Mouse (Mus musculus) spleen, postnatal 14 days (tissue): ENCODE measurements around the gene Fut7.

ENCODE experiments used
- DNase-seq, 2 experiments: peaks; one replicate each; pipeline ENCODE4 v3.0.0; 2021 to 2022; ENCODE audit warnings: low spot score in 2 of 2

The Fut7 gene

DNA sequence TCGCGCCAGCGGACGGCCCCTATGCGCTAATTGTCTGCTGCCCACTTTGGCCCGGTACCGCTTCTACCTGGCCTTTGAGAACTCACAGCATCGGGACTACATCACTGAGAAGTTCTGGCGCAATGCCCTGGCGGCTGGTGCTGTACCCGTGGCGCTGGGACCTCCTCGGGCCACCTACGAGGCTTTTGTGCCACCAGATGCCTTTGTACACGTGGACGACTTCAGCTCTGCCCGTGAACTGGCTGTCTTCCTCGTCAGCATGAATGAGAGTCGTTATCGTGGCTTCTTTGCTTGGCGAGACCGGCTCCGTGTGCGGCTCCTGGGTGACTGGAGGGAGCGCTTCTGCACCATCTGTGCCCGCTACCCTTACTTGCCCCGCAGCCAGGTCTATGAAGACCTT, 2.4 kb downstream of the Fut7 start:
- DNase-seq: no peak

DNA sequence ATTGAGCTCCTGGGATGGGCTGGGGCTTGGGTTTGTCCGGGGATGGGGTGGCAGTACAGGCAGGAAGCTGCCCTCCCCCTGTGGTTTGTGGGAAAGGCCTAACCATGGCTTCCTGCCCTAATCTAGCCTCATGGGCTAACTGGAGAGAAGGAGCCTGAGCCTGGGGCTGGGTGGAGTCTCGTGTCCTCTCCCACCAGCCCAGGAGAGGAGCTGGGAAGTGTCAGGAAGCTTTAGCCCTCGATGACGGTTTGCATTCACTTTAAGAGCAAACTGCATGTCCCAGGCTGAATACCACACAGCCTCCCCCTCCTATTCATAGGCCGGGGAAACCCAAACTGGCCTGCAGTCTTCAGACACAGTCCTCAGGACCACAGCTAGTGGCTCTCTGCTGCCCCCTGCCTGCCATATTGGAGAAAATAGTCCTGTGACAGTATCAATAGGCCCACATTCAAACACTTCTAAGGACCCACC, 3.7 kb downstream of the Fut7 start:
- peak; percentile 37 to 65 for DNase-seq

DNA sequence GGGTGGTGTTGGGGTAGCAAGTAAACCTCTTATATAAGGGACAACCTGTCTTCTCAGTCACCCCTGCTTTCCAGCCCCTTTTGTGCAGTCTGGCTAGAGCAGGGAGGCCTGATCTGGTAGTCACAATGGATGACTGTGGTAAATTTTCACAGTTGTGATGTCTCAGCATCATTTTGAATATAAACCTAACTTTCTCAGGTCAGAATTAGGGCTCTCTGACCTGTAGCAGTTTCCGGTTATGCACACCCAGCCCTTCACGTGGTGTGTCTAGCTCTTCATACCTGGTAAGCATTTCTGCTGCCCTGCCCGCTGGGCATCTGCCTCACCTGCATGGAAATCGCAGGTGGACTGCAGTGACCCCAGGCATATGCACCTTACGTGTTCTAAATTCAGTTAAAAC, 4.2 kb downstream of the Fut7 start:
- DNase-seq: no peak

DNA sequence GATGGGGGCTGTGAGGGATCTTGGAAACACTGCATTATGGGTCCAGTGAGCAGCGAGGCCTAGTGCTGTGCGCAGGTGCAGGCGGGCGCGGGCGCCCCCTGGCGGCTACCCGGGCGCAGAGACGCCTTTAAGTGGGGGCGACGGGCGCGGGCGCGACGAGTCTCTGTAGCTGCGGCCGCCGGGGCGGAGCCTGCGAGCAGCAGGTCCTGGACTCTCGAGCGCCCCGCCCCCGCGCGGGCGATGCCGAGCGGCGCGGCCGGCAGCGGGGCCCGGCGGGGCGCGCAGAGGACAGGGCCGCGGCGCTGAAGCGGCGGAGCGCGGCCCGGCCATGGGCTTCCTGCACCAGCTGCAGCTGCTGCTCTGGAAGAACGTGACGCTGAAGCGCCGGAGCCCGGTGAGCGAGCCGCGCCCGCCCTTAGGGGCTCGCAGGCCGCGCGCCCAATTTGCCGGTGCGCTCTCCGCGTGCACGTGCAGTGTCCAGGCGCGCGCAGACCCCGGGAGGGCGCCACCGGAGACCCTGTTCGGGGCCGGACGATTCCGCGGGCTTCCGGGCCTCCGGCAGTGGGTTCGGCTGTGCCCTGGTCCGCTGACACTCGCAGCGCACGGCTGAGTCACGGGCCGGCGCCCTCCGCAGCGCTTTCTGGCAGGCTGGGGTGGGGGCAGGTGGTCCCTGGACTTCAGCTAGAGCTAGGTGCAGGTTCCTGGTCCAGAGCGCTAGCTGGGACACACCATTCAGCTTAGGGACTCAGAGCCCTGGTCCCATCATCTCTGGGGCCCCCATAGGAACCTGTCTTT, 5.6 kb downstream of the Fut7 start, which contains the start of gene Abca2:
TSS of gene Abca2 (plus strand) at position 262 of the 795 bp plus-strand sequence.
- peak; percentile 84 to 90 for DNase-seq

DNA sequence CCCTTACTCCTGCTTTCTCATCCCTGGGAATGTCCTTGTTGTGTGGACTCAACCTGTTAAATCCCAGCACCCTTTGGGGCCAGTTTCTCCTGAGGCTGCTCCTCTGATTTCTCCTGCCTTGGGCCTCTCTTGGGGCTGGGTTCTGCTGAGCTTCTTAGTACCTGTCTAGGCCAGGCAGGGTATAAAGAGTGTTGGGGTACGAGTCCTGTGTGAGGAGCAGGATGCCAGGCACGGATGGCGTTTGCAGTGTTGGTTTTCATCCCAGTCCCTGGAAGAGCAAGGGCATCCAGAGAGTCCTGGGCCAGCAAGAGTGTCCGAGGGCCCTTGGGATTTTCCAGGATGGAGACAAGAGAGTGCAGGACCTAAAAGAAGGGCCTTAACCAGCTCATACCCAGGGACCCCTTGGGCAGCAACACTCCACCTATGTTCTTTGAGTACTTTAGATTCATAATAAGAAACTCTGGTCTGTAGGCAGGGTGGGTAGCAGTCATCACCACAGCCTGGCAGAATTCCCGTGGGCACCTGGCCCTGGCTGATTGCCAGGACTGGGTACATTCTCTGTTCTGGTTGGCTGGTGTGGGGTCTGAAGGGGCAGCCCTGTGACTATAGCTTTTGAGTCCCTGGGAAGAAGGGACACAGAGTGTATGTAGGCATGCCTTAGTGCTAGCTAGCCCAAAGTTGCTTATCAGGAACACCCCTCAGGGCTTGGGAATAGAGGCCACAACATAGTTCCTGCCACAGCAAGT, 6.5 kb downstream of the Fut7 start:
- DNase-seq: no peak

DNA sequence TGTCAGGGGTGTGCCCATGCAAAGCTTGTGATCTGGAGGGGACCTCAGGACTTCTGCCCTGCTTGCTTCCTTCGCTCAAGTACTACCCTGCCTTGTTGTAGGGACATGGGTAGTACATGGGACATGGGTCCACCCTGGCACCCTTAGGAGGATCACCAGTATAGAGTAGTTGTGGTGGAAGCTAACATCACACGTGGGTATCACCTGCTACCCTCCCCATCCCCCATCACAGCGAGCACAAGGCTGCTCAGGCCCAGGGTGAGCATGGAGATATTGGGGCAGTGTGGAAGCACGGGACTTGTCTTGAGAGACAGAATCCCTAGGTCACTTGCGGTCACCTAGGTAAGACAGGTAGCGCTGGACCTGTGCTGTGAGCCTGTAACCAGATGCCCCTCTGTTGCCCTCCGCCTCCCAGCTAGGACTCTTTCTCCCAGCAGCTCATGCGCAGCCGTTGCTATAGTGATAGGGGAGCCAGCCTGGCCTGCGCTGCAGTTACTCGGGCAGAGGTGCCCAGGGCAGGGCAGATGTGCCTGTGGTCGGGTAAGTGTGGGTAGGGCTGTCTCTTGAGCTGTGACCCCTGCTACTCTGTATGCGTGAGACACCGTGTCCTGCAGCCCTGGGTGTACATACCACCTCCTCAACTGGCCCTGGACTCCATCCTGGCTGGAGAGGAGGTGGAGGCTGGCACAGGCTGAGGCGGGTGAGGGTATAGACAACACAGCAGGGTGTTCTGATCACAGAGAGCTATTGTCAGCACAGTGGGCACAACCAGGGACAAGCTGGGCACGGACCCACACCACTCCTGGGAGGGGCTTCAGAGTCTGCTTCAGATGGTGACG, 7.5 kb downstream of the Fut7 start:
- no peak for DNase-seq

DNA sequence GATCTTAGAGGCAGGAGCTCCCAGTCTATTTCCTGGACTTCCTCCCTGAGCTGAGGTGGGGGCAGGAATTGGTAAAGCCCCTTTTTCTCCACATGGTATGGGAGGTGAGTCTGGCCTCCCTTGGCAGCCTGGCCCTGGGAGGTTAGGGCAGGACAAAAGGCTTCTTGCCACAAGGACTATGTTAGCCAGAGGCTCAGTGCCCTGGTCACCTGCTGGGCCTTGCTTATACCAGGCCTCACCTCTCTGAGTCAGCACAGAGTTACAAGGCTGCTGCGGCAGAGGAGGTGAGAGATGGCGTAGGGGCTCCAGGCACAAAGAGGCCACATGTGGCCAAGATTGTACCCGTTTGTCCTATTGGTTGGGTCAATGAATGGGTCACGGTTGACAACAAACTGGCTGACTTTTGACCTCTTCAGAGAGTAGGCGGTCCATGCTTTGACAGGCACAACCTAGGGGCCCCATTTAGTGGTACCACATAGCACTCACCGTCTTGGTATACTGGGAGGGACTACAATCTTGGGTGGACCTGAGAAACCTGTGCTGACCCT, 8.3 kb downstream of the Fut7 start:
- DNase-seq: no peak

DNA sequence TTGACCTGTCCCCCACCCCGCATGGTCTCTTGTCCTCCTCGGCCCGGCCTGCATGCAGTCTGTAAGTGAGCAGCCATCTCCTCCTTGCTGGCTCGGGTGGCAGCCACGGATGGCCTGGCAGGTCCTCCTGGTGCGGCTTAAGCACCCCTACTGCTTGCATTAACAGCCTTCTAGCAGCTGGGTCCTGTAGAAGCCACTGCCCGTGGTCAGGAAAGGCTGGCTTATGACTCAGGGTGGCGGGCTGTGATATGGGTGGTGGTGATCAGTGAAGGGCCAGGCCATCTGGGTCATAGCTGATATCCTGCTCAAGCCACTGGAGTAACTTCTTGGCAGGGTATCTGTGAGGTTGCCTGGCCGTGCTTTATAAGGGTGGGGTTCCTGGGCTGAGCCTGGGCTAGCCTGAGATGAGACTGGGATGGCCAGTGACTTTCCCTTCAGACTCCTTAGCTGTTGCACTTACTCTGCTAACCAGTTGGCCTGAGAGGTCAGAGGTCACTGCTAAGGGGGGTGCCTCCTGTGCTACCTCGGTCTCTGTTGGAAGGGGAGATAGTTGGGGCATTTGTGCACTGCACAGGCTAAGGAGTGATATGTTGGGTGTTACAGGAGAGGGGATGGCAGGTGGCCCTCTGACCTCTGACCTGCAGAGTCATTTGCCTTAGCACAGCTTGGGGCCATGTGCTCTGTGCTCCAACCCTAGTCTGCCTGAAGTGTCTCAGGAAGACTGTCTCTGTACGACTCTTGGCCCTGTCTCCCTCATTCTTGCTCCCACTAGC, 9.4 kb downstream of the Fut7 start:
- DNase-seq: no peak

DNA sequence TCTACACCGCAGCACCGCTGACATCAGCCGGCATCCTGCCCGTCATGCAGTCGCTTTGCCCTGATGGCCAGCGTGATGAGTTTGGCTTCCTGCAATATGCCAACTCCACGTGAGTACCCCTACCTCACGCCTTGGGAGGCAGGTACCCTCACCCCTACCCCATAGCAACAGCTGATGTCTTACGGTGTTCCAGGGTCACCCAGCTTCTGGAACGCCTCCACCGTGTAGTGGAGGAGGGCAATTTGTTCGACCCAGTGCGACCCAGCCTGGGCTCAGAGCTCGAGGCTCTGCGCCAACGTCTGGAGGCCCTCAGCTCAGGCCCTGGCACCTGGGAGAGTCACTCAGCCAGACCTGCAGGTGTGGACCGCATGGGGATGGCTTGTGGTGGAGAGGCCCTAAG, 10.0 kb downstream of the Fut7 start:
- DNase-seq: no peak

DNA sequence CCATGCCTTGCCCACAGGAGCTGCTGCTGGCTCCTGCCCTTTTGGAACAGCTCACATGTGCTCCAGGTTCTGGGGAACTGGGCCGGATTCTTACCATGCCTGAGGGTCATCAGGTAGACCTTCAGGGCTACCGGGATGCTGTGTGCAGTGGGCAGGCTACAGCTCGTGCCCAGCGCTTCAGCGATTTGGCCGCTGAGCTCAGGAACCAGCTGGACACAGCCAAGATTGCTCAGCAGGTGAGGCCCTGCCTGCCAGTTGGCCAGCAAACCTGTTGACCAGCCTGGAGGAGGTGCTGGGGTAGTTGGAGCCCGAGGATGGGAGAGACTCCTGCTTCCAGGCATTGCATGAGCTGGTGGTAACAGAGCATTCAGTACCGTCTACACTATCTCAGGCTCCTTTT, 11.2 kb downstream of the Fut7 start:
- DNase-seq: no peak

DNA sequence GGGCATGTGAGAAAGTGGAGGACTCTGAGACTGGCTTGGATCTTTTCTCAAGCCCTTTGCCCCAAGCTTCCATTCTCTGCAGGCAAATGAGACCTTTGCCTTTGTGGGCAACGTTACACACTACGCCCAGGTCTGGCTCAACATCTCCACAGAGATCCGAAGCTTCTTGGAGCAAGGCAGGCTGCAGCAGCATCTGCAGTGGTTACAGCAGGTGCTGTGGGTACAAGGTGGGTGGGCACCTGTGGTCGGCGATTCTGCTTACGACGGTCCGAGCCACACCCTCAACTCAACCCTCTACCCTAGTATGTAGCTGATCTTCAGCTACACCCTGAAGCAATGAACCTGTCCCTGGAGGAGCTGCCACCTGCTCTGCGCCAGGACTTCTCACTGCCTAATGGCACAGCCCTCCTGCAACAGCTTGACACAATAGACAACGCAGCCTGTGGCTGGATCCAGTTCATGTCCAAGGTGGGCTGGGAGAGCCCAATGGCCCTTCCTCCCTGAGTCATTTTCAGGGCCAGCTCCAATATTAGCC, 13.3 kb downstream of the Fut7 start:
- no peak for DNase-seq

DNA sequence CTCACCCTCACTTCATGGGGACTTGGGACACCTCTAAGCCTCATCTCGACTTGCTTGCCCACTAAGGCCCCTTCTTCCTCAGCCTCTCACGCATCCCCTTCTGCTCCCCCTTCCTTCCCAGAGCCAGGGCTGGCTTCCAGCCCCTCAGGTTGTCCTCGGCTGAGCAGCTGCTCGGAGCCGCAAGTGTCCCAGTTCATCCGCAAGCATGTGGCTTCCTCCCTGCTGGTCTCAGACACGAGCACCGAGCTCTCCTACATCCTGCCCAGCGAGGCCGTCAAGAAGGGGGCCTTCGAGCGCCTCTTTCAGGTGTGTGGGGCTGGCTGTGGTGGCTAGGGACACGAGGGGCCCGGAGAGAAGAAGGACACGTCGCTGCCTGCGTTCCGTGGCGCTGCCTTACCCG, 18.0 kb downstream of the Fut7 start:
- DNase-seq: no peak

DNA sequence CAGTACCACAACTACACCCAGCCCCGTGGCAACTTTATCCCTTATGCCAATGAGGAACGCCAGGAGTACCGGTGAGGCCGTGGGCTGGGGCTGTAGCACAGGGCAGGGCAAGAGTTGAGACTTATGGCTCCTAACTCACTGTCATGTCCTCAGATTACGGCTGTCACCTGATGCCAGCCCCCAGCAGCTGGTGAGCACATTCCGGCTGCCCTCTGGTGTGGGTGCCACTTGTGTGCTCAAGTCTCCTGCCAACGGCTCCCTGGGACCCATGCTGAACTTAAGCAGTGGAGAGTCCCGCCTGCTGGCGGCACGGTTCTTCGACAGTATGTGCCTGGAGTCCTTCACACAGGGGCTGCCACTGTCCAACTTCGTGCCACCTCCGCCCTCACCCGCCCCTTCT, 19.6 kb downstream of the Fut7 start:
- DNase-seq: no peak

DNA sequence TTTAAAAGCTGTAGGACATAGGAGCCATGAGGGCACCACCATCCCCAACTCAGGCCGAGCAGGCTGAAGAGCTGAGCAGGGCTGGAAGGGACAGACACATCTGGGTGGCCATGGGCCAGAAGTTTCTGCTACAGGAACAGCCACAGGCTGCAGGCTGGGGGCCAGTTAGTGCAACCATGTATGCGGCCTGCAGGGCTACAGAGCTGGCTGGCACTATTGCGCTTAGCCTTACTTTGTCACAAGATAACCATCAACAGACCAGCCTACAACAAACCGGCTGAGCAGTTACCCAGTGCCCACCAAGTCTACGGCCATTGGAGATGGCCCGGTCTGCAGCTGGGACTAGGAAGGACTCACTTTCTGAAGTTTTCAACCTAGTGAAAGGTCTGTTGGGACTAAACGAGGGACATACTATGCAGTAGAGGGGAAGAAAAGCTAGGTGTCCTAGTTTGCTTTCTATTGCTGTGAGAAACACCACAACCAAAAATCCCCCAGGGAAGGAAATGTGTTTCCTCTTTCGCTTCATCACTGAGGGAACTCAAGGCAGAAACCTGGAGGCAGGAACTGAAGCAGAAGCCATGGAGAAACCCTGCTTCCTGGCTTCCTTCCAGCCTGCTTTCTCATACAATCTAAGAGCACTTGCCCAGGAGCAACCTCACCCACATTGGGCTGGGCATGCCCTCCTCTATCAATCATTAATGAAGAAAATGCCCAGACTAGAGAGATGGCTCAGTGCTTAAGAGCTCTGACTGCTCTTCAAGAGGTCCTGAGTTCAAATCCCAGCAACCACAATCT, 28.0 kb downstream of the Fut7 start:
- no peak for DNase-seq

DNA sequence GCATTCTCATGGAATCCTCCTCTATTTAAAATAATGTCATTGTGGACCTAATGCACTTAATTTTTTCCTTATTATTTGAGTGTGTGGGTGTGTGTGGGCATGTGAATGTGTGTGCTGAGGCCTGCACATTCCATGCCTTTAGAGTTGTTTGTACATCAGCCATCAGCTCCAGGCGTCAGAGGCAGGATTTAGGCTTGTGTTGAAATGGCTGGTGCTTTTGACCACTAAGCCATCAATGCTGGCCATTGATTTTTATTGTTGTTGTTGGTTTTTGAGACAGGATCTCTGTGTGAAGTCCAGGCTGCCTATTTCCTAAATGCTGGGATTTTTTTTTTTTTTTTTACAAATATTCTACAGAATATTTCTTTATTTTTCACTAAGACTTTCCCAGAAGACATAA, 29.9 kb downstream of the Fut7 start:
- no peak for DNase-seq

DNA sequence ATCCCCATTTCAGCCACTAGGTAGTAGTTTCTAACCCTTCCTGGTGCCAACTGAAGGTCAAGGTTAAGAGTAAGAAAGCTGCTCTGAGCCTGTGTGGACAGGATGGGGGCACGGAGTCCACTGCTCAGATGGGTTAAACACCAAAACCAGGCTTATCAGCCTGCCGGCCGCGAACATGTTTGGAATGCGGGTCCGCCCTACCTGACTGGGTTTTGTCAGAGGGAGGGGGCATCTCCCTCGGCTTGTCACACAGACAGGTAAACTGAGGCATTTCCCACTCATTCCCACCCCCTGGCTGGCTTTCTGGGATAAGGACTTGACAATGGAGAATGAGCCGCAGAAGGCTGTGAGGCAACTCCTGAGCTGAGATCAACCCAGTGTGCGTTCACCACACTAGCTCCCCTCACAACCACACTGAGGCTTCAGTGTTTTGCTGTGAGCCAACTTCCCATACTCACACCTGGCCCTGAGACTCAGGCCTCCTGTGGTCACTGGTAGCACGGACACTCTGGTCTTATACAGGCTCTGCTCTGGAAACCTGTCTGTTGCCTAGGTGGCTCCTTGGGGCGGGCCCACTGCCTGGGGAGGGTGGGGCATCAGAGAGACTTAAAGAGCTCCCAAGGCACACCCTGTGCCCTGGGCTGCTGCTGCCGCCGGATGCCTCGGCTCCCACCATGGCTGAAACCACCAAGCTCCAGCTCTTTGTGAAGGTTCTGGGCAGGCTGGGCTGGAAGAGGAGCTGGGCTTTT, 33.3 kb downstream of the Fut7 start, which contains the start of gene Clic3:
TSS of gene Clic3 (plus strand) at position 634 of the 749 bp plus-strand sequence.
- DNase-seq: no peak

DNA sequence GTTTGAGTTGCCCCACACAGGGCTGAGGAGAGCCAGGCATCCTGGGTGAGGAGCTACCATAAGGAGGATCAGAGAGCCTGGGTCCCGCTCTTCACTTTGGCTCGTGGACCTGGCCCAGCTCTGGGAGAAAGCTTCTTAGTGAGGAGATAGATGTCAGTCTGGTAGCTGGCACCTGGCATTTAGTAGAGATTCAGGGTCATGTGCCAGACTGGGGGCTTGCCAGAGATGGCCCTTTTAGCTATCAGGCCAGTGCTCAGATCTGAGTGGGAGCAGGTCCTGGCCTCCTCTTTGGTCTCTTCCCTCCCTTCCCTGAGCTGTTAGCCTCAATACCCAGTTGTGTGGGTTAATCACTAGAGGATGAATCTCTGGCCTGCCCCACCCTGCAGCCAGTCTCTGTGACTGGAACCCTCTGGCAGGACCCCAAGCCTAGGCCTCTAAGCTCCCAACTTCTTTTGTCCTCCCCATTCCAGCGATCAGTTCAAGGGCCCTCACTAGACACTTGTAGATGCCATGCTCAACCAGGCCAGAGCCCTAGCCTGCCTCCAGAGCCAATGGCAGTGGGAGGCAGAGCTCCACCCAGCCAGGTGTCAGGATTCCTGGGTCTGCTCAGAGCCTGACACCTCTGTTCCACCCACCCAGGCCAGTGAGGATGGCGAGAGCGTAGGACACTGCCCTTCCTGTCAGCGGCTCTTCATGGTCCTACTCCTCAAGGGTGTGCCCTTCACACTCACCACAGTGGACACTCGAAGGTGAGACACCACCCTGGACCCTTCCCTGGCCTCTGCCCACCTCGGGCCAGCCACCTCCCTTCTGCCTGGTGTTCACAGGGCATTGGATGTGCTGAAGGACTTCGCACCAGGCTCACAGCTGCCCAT, 34.2 kb downstream of the Fut7 start:
- DNase-seq: no peak

DNA sequence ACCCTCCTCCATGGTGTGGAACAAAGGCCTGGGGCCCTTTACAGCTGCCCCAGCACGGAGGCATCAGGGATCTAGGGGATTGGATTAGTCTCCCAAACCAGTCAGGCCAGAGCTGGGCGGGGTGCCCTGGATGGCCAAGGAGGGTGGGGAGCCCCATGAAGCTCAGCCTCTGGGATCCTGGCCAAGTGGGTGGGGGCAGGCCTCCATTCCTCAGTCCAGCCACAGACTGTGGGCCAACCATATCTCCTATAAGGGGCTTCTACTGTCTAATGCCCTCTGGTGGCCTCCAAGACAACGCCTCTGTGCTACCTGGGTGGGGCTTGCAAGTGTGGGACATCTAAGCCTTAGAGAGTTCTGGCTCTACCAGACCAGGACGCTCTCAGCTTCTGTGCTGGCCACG, 35.8 kb downstream of the Fut7 start:
- DNase-seq: no peak
